ENCODE assay signal across 8 mouse cellular contexts in the genomic region with DNA sequence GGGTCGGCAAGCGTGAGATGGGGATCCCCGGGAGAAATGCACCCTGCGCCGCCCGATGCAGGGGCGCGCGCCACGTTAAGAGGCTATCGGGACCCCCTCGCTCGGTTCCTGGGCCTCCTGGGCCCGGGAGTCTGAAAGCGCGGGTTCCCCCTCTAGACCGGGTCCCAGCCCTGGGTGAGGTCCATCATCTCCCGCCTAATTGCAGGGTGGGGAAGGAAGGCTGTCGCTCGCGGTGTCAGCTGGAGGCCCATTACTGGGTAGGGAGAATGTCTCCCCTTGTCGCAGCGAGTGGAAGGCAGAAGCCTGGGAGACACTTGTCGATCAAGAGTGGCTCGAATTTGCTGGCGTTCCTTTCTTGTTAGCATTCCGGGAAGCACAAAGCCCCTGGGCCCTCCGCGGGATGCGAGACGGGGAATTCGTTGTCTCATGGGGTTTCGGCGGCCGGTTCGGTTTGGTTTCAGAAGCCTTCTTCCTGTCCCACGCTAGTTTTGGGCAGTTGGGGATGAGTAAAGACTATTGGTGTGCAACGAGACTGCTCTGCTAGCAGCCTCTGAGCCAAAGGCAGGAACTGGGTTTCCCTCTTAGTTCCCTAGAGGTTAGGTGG. TPM values are rescaled to one million over a fixed set of nuclear protein-coding genes. Genes with fewer than 3 reads are reported as not detected.
DNase-seq lines count a peak whose midpoint lies in the region; ATAC-seq and TF ChIP-seq lines count a peak whose summit lies in the region.

No protein-coding gene starts in this region.

- H3K4me1 ChIP-seq in heart, embryonic 10.5 days: peaks cover 57% of the 10 kb centered on the region
- H3K4me1 ChIP-seq in embryonic facial prominence, embryonic 15.5 days: peaks cover 18% of the 10 kb centered on the region
- H3K4me1 ChIP-seq in hindbrain, postnatal 0 days (ENCODE audit: insufficient read depth, low read length): no peaks in the 10 kb centered on the region
- peaks cover 19% of the 10 kb centered on the region for H3K4me1 ChIP-seq in midbrain, embryonic 15.5 days

- no peaks in the 10 kb centered on the region for H3K9me3 ChIP-seq in heart, embryonic 10.5 days
- no peaks in the 10 kb centered on the region for H3K9me3 ChIP-seq in embryonic facial prominence, embryonic 15.5 days (replicated peaks)
- H3K9me3 ChIP-seq in hindbrain, postnatal 0 days (ENCODE audit: low read length): no peaks in the 10 kb centered on the region
- no peaks in the 10 kb centered on the region for H3K9me3 ChIP-seq in midbrain, embryonic 15.5 days

- H3K4me3 ChIP-seq in heart, embryonic 10.5 days: peak overlapping the region; percentile 86
- peak overlapping the region; percentile 73 for H3K4me3 ChIP-seq in embryonic facial prominence, embryonic 15.5 days (replicated peaks)
- peak overlapping the region; percentile 65 for H3K4me3 ChIP-seq in hindbrain, postnatal 0 days (ENCODE audit: low read length)
- peak overlapping the region; percentile 58 for H3K4me3 ChIP-seq in midbrain, embryonic 15.5 days

- intact Hi-C loops in heart, postnatal 25 days (cut with DNase I): no loop called here

- H3K9ac ChIP-seq in embryonic facial prominence, embryonic 15.5 days: peak overlapping the region; percentile 37; the same call in 1 of the 2 replicates
- H3K9ac ChIP-seq in hindbrain, postnatal 0 days (replicated peaks; ENCODE audit: low read length): peak overlapping the region; percentile 50
- H3K9ac ChIP-seq in midbrain, embryonic 15.5 days: peak overlapping the region; percentile 52; the same call in 1 of the 2 replicates

- DNase-seq in heart, embryonic 10.5 days (ENCODE audit: low spot score): peak; percentile 80
- no peak for DNase-seq in heart, postnatal 25 days (ENCODE audit: low spot score)
- peak; percentile 35 for DNase-seq in ES-CJ7 (ENCODE audit: low read depth, low spot score)
- DNase-seq in hindbrain, postnatal 0 days (ENCODE audit: low spot score): no peak
- no peak for DNase-seq in urinary bladder, postnatal 36 days (ENCODE audit: low spot score in 2 of 2)
- DNase-seq in left cerebral cortex, adult 8-10 months (ENCODE audit: low spot score in 2 of 2): no peak

- peak overlapping the region; percentile 99 for H3K4me2 ChIP-seq in embryonic facial prominence, embryonic 15.5 days (replicated peaks)
- peak overlapping the region; percentile 100 for H3K4me2 ChIP-seq in hindbrain, postnatal 0 days (ENCODE audit: low read depth, low read length)
- H3K4me2 ChIP-seq in midbrain, embryonic 15.5 days: peak overlapping the region; percentile 99

- TF ChIP-seq CTCF in hindbrain, postnatal 0 days (IDR thresholded peaks at IDR 0.05; ENCODE audit: low read depth): no peak

- H3K36me3 ChIP-seq in heart, embryonic 10.5 days: 0 out of 2 replicates have a peak, but pooled peaks cover 4% of the 10 kb centered on the region
- H3K36me3 ChIP-seq in embryonic facial prominence, embryonic 15.5 days: no peaks in the 10 kb centered on the region
- H3K36me3 ChIP-seq in hindbrain, postnatal 0 days (ENCODE audit: insufficient read depth, low read length): no peaks in the 10 kb centered on the region
- H3K36me3 ChIP-seq in midbrain, embryonic 15.5 days (replicated peaks): no peaks in the 10 kb centered on the region

- WGBS in heart, embryonic 10.5 days: under 1% methylated on average over 36 of the region's 38 CpGs
- under 1% methylated on average over 38 of the region's 38 CpGs for WGBS in embryonic facial prominence, embryonic 15.5 days
- under 1% methylated on average over 38 of the region's 38 CpGs for WGBS in hindbrain, postnatal 0 days
- WGBS in midbrain, embryonic 15.5 days: under 1% methylated on average over 37 of the region's 38 CpGs

- H3K27ac ChIP-seq in heart, embryonic 10.5 days: peak overlapping the region; percentile 93
- H3K27ac ChIP-seq in embryonic facial prominence, embryonic 15.5 days (replicated peaks): no peak overlapping the region
- no peak overlapping the region for H3K27ac ChIP-seq in hindbrain, postnatal 0 days
- no peak overlapping the region for H3K27ac ChIP-seq in midbrain, embryonic 15.5 days

- no peaks in the 10 kb centered on the region for H3K27me3 ChIP-seq in heart, embryonic 10.5 days (ENCODE audit: insufficient read depth, poor library complexity, severe bottlenecking)
- no peaks in the 10 kb centered on the region for H3K27me3 ChIP-seq in embryonic facial prominence, embryonic 15.5 days
- no peaks in the 10 kb centered on the region; the same call in 1 of the 2 replicates for H3K27me3 ChIP-seq in hindbrain, postnatal 0 days (ENCODE audit: insufficient read depth, low read length)
- H3K27me3 ChIP-seq in midbrain, embryonic 15.5 days (replicated peaks): peaks cover 8% of the 10 kb centered on the region

- ATAC-seq in embryonic facial prominence, embryonic 15.5 days (ENCODE audit: insufficient number of reproducible peaks, low FRiP score, low TSS enrichment, low read depth): no peak
- peak; percentile 27; the same call in 1 of the 2 replicates for ATAC-seq in hindbrain, postnatal 0 days
- peak; percentile 25 for ATAC-seq in midbrain, embryonic 15.5 days (replicated peaks)

RNA-seq across cellular contexts. Expression of a gene that starts 0.5 kb away (rescaled TPM):
- 30.2 and 38.2 TPM in 2 replicates for polyA plus RNA-seq in heart, embryonic 10.5 days (2016; fragmentation: Nextera tagmentation; extraction: Ambion mirVana)
- total RNA-seq in heart, postnatal 25 days (2021): under 1 TPM; 0.62 to 0.89 TPM
- polyA plus RNA-seq in embryonic facial prominence, embryonic 15.5 days (2015; fragmentation: Nextera tagmentation; extraction: Ambion mirVana): 23.3 and 24.8 TPM in 2 replicates
- total RNA-seq in hindbrain, postnatal 0 days (2014; rRNA removed): 3.9 and 5.2 TPM in 2 replicates
- 3.7 and 4.5 TPM in 2 replicates for polyA plus RNA-seq in hindbrain, postnatal 0 days (2015; fragmentation: Nextera tagmentation; extraction: Ambion mirVana)
- 4.0 and 4.9 TPM in 2 replicates for polyA plus RNA-seq in midbrain, embryonic 15.5 days (2015; fragmentation: Nextera tagmentation; extraction: Ambion mirVana)
- total RNA-seq in left cerebral cortex, adult 8-10 months (2022): 1 to 10 TPM in 3 of 4 experiments, under 1 TPM in 1; 0.64 to 2.1 (median 1.4) TPM

RNA-seq across cellular contexts. Expression of a gene that starts 32.7 kb away (rescaled TPM):
- not detected in 2 replicates for polyA plus RNA-seq in heart, embryonic 10.5 days (2016; fragmentation: Nextera tagmentation; extraction: Ambion mirVana)
- not detected for total RNA-seq in heart, postnatal 25 days (2021)
- 0.48 TPM in 1 of 2 replicates, not detected in the other for polyA plus RNA-seq in embryonic facial prominence, embryonic 15.5 days (2015; fragmentation: Nextera tagmentation; extraction: Ambion mirVana)
- total RNA-seq in hindbrain, postnatal 0 days (2014; rRNA removed): not detected in 2 replicates
- polyA plus RNA-seq in hindbrain, postnatal 0 days (2015; fragmentation: Nextera tagmentation; extraction: Ambion mirVana): not detected in 2 replicates
- polyA plus RNA-seq in midbrain, embryonic 15.5 days (2015; fragmentation: Nextera tagmentation; extraction: Ambion mirVana): not detected in 2 replicates
- total RNA-seq in left cerebral cortex, adult 8-10 months (2022): not detected

RNA-seq across cellular contexts. Expression of a gene that starts 37.8 kb away (rescaled TPM):
- polyA plus RNA-seq in heart, embryonic 10.5 days (2016; fragmentation: Nextera tagmentation; extraction: Ambion mirVana): 40.6 and 45.6 TPM in 2 replicates
- 10 to 100 TPM; 16.7 to 17.7 TPM for total RNA-seq in heart, postnatal 25 days (2021)
- 45.3 and 51.7 TPM in 2 replicates for polyA plus RNA-seq in embryonic facial prominence, embryonic 15.5 days (2015; fragmentation: Nextera tagmentation; extraction: Ambion mirVana)
- 15.8 and 19.3 TPM in 2 replicates for total RNA-seq in hindbrain, postnatal 0 days (2014; rRNA removed)
- polyA plus RNA-seq in hindbrain, postnatal 0 days (2015; fragmentation: Nextera tagmentation; extraction: Ambion mirVana): 31.8 and 33.0 TPM in 2 replicates
- polyA plus RNA-seq in midbrain, embryonic 15.5 days (2015; fragmentation: Nextera tagmentation; extraction: Ambion mirVana): 39.8 and 42.1 TPM in 2 replicates
- total RNA-seq in left cerebral cortex, adult 8-10 months (2022): 10 to 100 TPM; 43.3 to 45.9 (median 44.7) TPM

Comparison
In these comparisons a context has a peak if more than half of its experiments do, and no peak if none do; other contexts are left out.
1. DNase-seq: peak in heart, embryonic 10.5 days (single experiment) and ES-CJ7 (single experiment); none in heart, postnatal 25 days (single experiment), hindbrain, postnatal 0 days (single experiment), urinary bladder, postnatal 36 days (0 of 2) and left cerebral cortex, adult 8-10 months (0 of 2).
2. Peak in every context shown above with its lines, with median percentiles within 50 percentile points of each other: H3K4me3 ChIP-seq, H3K4me2 ChIP-seq and H3K9ac ChIP-seq.